Mouse (Mus musculus): Measurements from ENCODE around the gene Rrp12. TPM values are rescaled to one million over a fixed set of nuclear protein-coding genes. Genes with fewer than 3 reads are reported as not detected.

Rrp12 gene
- total RNA-seq, 2 experiments from 2014 or later = 33.0 to 34.1 TPM

DNA sequence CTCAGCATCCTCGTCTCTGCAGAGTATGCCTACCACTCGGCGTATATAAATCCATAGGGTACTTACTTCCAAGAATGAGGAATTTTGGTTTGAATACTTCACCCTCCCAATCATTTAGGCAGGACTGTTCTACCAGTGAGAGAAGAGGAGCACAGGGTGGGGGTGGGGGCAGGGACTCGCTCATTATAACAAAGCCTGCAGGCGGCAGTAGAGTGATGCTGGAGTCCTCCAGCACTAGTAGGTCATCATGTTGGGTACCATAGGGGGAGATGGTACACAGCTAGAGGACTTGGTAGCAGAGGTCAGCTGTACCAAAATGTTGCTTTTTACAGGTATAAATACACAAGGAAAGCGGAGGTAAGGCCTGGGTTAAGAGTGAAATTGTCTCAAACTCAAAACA is 51.6 kb downstream of the Rrp12 start:
- H3K27ac ChIP-seq = no peak overlapping the region
- intact Hi-C loops (cut with DNase I) = no loop called here
- TF ChIP-seq CTCF (IDR thresholded peaks at IDR 0.05) = no peak; the same call in none of the 2 replicates
- H3K4me3 ChIP-seq = no peak overlapping the region
- DNase-seq (ENCODE audit: extremely low spot score in 1 of 2, low spot score in 2 of 2) = no peak

DNA sequence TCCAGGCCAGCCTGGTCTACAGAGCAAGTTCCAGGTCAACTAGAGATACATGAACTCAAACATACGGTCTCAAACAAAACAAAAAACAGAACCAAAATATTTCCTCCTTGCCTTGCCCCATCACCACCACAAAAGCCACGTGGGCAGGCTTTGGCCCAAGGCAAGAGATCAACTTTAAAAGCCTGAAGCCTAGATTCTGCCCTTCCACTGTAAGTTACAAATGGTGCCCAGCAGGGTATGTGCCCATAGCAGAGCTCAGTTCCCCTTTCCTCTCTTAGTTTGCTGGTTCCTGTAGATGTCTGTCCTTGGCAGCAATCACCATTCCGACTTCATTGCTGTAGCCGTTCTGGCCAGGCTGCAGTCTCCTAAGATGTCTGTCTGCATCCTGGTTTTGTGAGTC is 53.3 kb downstream of the Rrp12 start:
- TF ChIP-seq CTCF (IDR thresholded peaks at IDR 0.05) = no peak
- no peak overlapping the region for H3K27ac ChIP-seq

GRCm38 (mm10) chr19:41842196-41842595 is 53.8 kb downstream of the Rrp12 start:
- TF ChIP-seq CTCF (IDR thresholded peaks at IDR 0.05) = no peak
- intact Hi-C loops (cut with DNase I) = no loop called here
- no peak for DNase-seq (ENCODE audit: extremely low spot score in 1 of 2, low spot score in 2 of 2)
- no peak overlapping the region for H3K27ac ChIP-seq
- H3K4me3 ChIP-seq = no peak overlapping the region

More for the DNA sequence above, 53.3 kb downstream of the Rrp12 start:
- intact Hi-C loops (cut with DNase I) = no loop called here
- DNase-seq (ENCODE audit: extremely low spot score in 1 of 2, low spot score in 2 of 2) = no peak
- no peak overlapping the region for H3K4me3 ChIP-seq

- DNase-seq (ENCODE audit: extremely low spot score in 1 of 2, low spot score in 2 of 2) = no peak
- no peak overlapping the region for H3K27ac ChIP-seq
- no peak overlapping the region for H3K4me3 ChIP-seq
- intact Hi-C loops (cut with DNase I) = no loop called here
- TF ChIP-seq CTCF (IDR thresholded peaks at IDR 0.05) = no peak
Measured at GRCm38 (mm10) chr19:41841105-41841750, 54.7 kb downstream of the Rrp12 start.

DNA sequence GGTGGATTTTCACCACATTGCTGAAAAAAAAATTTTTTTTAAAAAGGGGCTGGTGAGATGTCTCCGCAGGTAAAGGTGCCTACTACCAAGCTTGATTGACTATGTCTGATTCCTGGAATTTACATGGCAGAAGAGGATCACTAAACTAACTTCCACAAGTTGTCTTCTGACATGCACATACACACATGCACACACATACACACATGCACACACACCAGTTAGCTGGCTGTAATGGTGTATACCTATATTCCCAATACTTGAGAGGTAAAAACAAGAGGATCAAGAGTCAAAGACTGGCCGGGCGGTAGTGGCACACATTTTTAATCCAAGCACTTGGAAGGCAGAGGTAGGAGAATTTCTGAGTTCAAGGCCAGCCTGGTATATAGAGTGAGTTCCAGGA is 56.3 kb downstream of the Rrp12 start:
- no peak overlapping the region for H3K27ac ChIP-seq
- intact Hi-C loops (cut with DNase I) = no loop called here
- TF ChIP-seq CTCF (IDR thresholded peaks at IDR 0.05) = no peak
- DNase-seq (ENCODE audit: extremely low spot score in 1 of 2, low spot score in 2 of 2) = no peak
- H3K4me3 ChIP-seq = no peak overlapping the region

DNA sequence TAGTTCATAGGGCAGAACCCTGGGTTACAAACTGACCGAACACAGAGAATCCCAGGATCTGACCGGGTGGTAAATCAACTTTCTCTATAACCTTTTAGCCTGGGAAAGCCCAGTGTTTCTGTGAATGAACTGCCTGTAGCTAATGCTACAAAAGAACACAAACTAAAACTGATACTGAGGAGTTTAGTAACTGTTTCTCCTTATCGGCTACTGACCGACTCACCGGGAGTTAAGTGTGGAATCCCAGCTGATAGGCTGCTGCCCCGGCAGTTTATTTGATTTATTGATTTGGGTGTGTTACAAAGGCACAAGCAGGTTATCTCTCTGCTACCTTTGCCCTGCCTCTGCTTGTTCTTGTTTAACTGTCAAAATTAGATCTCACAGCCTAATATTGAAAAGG is 57.2 kb downstream of the Rrp12 start:
- no peak for DNase-seq (ENCODE audit: extremely low spot score in 1 of 2, low spot score in 2 of 2)
- no peak for TF ChIP-seq CTCF (IDR thresholded peaks at IDR 0.05)
- intact Hi-C loops (cut with DNase I) = no loop called here
- Histone ChIP-seq H3K4me3 (no peak overlapping the region), H3K27ac (no peak overlapping the region)

DNA sequence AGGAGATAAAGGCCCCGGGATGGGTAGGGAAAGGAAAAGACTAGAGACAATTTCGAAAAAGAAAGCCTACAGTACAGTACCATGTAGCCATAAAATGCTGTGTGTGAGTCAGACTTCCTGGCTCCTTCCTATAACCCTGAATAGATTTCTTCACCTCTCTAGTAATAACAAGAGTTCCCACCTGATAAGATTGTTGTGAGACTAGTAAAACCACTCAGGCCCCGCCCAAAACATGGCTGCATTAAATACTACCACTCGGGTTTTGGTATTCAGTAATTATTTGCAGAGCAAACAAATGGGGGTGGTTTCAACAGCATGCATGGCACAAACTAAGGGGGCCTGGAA is 58.1 kb downstream of the Rrp12 start:
- no peak for DNase-seq (ENCODE audit: extremely low spot score in 1 of 2, low spot score in 2 of 2)
- no peak for TF ChIP-seq CTCF (IDR thresholded peaks at IDR 0.05)
- intact Hi-C loops (cut with DNase I) = no loop called here
- H3K4me3 ChIP-seq = no peak overlapping the region
- no peak overlapping the region for H3K27ac ChIP-seq

- intact Hi-C loops (cut with DNase I) = no loop called here
- TF ChIP-seq CTCF (IDR thresholded peaks at IDR 0.05) = no peak
- Histone ChIP-seq H3K27ac (no peak overlapping the region), H3K4me3 (no peak overlapping the region)
- DNase-seq (ENCODE audit: extremely low spot score in 1 of 2, low spot score in 2 of 2) = no peak
Measured at GRCm38 (mm10) chr19:41837194-41837916, 58.6 kb downstream of the Rrp12 start.

DNA sequence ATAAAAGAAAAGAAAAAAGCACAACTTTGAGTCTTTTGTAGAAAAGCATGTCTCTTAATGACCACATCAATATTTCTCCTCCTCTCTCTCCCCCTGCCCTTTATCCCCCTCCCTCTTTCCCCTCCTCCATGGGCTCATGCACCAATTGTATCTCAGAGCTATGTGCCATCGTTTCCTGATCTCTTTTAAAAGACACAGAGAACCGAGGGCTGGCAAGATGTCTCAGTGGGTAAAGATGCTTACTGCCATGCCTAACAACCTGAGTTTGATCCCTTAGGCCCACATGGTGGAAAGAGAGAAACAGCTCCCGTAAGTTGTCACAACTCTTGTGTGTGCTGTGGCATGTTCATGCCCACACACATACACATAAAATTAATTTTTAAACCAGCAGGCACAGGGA is 59.3 kb downstream of the Rrp12 start:
- DNase-seq (ENCODE audit: extremely low spot score in 1 of 2, low spot score in 2 of 2) = no peak
- H3K27ac ChIP-seq = no peak overlapping the region
- no peak for TF ChIP-seq CTCF (IDR thresholded peaks at IDR 0.05)
- H3K4me3 ChIP-seq = no peak overlapping the region
- intact Hi-C loops (cut with DNase I) = no loop called here

- TF ChIP-seq CTCF (IDR thresholded peaks at IDR 0.05) = no peak
- H3K4me3 ChIP-seq = no peak overlapping the region
- DNase-seq (ENCODE audit: extremely low spot score in 1 of 2, low spot score in 2 of 2) = peak in 1 of 2 experiments; percentile 44
- H3K27ac ChIP-seq = no peak overlapping the region
- intact Hi-C loops (cut with DNase I) = no loop called here
Measured at GRCm38 (mm10) chr19:41835816-41836215, 60.2 kb downstream of the Rrp12 start.

- DNase-seq (ENCODE audit: extremely low spot score in 1 of 2, low spot score in 2 of 2) = no peak
- TF ChIP-seq CTCF (IDR thresholded peaks at IDR 0.05) = no peak
- intact Hi-C loops (cut with DNase I) = no loop called here
- no peak overlapping the region for H3K27ac ChIP-seq
- H3K4me3 ChIP-seq = no peak overlapping the region
Measured at GRCm38 (mm10) chr19:41835407-41835806, 60.6 kb downstream of the Rrp12 start.

DNA sequence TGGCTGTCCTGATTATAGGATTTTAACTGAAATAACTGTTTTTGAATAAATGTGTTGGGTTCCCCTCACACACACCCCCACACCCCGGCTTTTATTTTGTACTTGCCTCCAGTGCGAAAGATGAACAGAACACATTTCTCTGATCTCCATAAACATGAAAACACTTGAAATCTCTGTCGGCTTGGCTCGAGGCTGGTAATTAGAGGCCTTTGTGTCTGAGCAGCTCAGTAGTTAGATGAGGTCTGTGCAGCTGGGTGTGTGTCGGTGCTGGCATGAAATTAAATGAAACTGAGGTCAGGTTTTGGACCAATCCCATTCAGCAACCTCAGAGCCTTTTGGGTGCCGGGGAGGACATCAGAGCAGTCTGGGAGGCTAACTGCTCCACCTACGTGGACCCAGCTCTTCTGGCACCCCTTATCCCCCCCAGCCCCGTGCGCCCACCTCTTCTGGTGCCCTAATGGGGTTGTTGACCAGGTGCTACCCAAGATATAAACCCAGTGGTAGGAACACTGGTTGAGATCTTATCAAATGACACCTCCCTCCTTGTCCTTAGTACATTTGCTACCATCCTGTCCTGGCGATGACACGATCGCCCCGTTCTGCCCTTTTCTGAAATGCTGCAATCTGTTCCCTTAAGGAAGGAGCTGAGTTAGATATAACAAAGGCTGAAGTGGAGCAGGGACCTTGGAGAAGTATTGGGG is 63.3 kb downstream of the Rrp12 start:
- Histone ChIP-seq H3K27ac (no peak overlapping the region), H3K4me3 (no peak overlapping the region)
- no peak for TF ChIP-seq CTCF (IDR thresholded peaks at IDR 0.05)
- intact Hi-C loops (cut with DNase I) = no loop called here
- no peak for DNase-seq (ENCODE audit: extremely low spot score in 1 of 2, low spot score in 2 of 2)

All from left cerebral cortex, adult 2 months (tissue).